Mouse (Mus musculus) neural tube, embryonic 12.5 days (tissue): ENCODE results near the gene Bcan. TPM values are rescaled to one million over a fixed set of nuclear protein-coding genes. Genes with fewer than 3 reads are reported as not detected.

Experiments used
- ATAC-seq: fragments of 200-750 bp; cut with Nextera tagmentation; 2 replicates; pipeline ENCODE4 v1.8.0; 2017; ENCODE audit warnings: low read depth, mild to moderate bottlenecking, moderate TSS enrichment, moderate library complexity; ENCODE audit not compliant: low FRiP score
- H3K27ac ChIP-seq: fragments of 300-500 bp; sonication (generic); 2 replicates; pipeline ENCODE4 v1.5.1; 2016
- H3K27me3 ChIP-seq: fragments of 300-500 bp; sonication (generic); replicated peaks from 2 replicates; pipeline ENCODE4 v1.6.1; 2016; ENCODE audit warnings: mild to moderate bottlenecking
- H3K36me3 ChIP-seq: fragments of 300-500 bp; sonication (generic); 2 replicates; pipeline ENCODE4 v1.6.1; 2016; ENCODE audit warnings: mild to moderate bottlenecking
- H3K4me1 ChIP-seq: fragments of 300-500 bp; sonication (generic); 2 replicates; pipeline ENCODE4 v1.6.1; 2016
- H3K4me2 ChIP-seq: fragments of 300-500 bp; sonication (generic); replicated peaks from 2 replicates; pipeline ENCODE4 v1.6.1; 2016; ENCODE audit warnings: mild to moderate bottlenecking
- H3K4me3 ChIP-seq: fragments of 300-500 bp; sonication (generic); 2 replicates; pipeline ENCODE4 v1.5.1; 2016
- H3K9ac ChIP-seq: fragments of 300-500 bp; sonication (generic); 2 replicates; pipeline ENCODE4 v1.6.1; 2016; ENCODE audit warnings: mild to moderate bottlenecking
- H3K9me3 ChIP-seq: fragments of 300-500 bp; sonication (generic); 2 replicates; pipeline ENCODE4 v1.6.1; 2016; ENCODE audit warnings: mild to moderate bottlenecking
- WGBS: fragments of 180-500 bp; shearing (Covaris S2); methylation state at CpG from one replicate; pipeline ENCODE4 v1.1.7; 2016; 5-methylcytosine and 5-hydroxymethylcytosine counted together
- polyA plus RNA-seq: library from polyadenylated mRNA; unstranded; fragments of >200 nt; fragmentation: Nextera tagmentation; extraction: Ambion mirVana; gene quantifications from 2 replicates; pipeline ENCODE4 v1.2.1, GENCODE M21; 2016

The Bcan gene
- polyA plus RNA-seq, 1 experiment from 2014 or later: 4.1 TPM

DNA sequence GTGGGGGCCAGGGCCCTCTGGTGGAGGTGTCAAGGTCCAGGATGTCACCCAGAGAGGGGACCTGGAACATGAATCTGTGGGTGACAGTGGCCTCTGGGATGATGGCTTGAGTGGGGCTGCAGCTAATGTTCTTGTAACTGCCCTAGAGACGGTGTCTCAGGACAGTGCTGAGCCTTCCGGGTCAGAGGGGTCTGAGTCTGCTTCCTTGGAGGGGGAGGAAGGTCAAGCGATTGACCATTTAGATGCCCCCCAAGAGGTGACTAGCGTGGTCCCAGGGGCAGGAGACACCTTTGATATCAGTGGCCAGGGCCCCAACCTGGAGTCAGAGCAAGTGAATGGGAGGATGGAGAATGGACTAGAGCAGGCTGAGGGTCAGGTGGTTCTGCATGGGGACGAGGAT lies 20.5 kb downstream of the Bcan start:
- no peak overlapping the region for H3K27ac ChIP-seq
- ATAC-seq: no peak
- H3K9ac ChIP-seq: no peak overlapping the region

DNA sequence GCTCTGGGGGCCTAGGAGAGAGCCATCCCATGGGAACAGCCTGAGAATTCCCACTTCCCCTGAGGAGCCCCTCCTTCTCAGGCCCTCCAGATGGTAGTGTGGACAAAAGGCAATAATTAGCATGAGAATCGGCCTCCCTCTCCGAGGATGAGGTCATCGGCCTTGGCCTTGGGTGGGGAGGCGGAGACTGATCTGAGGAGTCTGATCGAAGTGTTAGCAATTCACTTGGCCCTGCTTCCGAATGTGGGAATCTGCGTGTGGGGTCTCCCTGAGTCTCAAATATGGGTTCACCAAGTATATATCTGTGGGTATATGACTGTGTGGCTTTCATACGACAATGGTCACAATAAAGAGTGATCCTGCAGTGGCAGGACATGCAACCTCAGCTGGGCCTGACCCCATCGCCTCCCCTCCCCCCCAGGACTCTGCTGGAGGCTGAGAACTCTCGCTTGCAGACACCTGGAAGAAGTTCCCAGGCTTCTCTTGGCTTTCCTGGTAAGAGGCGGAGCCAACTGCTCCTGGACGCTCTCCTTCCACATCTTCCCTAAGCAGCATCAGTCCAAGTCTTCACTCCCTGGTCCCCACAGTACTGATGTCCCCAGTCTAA lies 25.5 kb downstream of the Bcan start:
- WGBS: 8% methylated on average over 12 of the region's 12 CpGs
- Histone ChIP-seq H3K4me1 (peaks cover 51% of the 10 kb centered on the region), H3K27ac (peak overlapping the region; percentile 75), H3K4me2 (peak overlapping the region; percentile 94), H3K9me3 (no peaks in the 10 kb centered on the region), H3K27me3 (no peaks in the 10 kb centered on the region), H3K4me3 (peak overlapping the region; percentile 78), H3K9ac (peak overlapping the region; percentile 92), H3K36me3 (peaks cover 40% of the 10 kb centered on the region)
- peak; percentile 67 for ATAC-seq

More for the DNA sequence above, 20.5 kb downstream of the Bcan start:
- 85% methylated on average over 5 of the region's 5 CpGs for WGBS
- H3K4me2 ChIP-seq: no peak overlapping the region
- no peaks in the 10 kb centered on the region for H3K27me3 ChIP-seq
- H3K36me3 ChIP-seq: peaks cover 42% of the 10 kb centered on the region
- no peaks in the 10 kb centered on the region for H3K9me3 ChIP-seq
- H3K4me1 ChIP-seq: peaks cover 44% of the 10 kb centered on the region
- no peak overlapping the region for H3K4me3 ChIP-seq

DNA sequence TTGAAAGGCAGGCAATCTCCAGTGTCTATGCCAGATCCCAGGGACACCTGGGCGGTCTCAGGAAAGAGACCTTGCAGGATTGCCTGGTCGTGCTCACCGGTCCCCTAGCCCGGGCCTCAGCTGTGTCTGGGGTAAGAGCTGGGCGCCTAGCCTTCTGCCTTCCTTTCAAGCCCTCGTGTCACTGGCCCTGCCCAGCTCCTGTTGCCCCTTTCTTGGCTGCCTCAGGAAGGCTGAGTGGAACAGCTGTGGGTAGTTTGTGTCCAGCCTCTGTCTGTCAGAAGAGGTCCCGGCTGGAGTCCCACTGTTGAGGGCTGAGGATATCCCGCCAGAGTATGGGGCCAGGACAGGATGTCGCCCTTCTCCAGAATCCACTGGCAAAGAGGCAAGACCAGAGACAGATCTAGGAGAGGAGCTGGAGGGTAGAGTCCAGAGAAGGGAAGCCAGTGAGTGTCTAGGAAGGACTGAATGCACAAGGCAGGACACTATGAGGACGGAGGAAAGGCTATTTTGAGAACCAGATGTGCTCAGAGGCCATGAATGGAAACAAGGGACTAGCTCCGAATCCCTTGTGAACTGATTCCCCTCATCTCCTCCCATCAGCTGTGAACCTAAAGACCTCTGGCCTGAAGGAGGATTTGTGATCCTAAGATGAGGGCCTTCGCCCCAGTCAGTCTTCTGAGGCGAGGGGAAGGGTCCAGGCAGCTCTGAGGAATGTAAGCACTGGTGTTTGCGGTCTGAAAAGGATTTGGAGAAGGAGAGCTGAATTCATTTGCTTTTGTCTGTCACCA lies 26.2 kb downstream of the Bcan start:
- peak overlapping the region; percentile 75 for H3K27ac ChIP-seq
- no peak; the same call in 1 of the 2 replicates for ATAC-seq
- peaks cover 34% of the 10 kb centered on the region for H3K36me3 ChIP-seq
- H3K4me2 ChIP-seq: peak overlapping the region; percentile 94
- 13% methylated on average over 14 of the region's 14 CpGs for WGBS
- no peaks in the 10 kb centered on the region for H3K27me3 ChIP-seq
- H3K9ac ChIP-seq: peak overlapping the region; percentile 92
- peak overlapping the region; percentile 78 for H3K4me3 ChIP-seq
- no peaks in the 10 kb centered on the region for H3K9me3 ChIP-seq
- H3K4me1 ChIP-seq: peaks cover 51% of the 10 kb centered on the region

DNA sequence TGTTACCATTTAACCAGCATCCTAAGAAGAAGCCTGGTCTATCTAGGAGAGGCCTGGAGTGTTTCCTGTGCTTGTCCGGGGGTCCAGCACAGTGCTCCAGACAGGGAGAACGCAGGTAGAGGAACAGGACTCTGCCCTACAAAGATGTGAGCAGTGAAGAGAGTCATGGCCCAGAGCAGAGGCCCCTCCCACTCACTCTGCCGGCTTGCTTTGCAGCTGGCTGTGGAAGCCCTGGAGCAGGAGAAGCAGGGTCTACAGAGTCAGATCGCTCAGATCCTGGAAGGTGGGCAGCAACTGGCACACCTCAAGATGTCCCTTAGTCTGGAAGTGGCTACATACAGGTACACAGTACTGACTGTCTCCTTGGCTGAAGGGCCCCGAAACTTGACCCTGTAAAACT lies 27.3 kb downstream of the Bcan start:
- Histone ChIP-seq H3K9ac (peak overlapping the region; percentile 92), H3K4me2 (peak overlapping the region; percentile 94), H3K36me3 (peaks cover 25% of the 10 kb centered on the region), H3K9me3 (no peaks in the 10 kb centered on the region), H3K4me3 (peak overlapping the region; percentile 78), H3K4me1 (peaks cover 51% of the 10 kb centered on the region), H3K27ac (peak overlapping the region; percentile 75), H3K27me3 (no peaks in the 10 kb centered on the region)
- no peak for ATAC-seq
- 17% methylated on average over 5 of the region's 5 CpGs for WGBS

DNA sequence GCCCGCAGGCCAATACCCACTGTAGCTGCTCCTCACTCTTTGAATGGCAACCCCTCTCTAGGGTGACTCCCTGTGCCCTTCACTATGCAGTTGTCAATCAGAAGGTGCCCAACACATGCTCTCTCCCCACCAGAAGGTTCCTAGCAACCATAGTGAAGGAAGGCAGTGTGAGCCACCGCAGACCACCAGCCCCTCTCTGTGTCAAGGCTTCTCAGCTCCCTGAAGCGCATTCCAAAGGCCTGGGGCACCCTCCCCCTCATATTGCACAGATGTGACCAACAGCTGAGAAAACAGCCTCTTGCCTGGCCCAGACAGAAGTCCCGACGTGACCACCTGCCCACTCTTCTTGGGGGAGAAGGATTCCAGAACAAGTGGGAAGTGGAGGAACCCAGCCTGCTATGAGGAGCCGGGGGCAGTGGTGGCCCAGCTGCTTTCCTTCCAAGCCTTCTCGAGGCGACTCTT lies 27.8 kb downstream of the Bcan start:
- Histone ChIP-seq H3K27me3 (no peaks in the 10 kb centered on the region), H3K9ac (peak overlapping the region; percentile 92), H3K36me3 (peaks cover 20% of the 10 kb centered on the region), H3K9me3 (no peaks in the 10 kb centered on the region), H3K27ac (peak overlapping the region; percentile 75; the same call in 1 of the 2 replicates), H3K4me2 (peak overlapping the region; percentile 94), H3K4me3 (peak overlapping the region; percentile 78), H3K4me1 (peaks cover 51% of the 10 kb centered on the region)
- peak; percentile 22 for ATAC-seq
- 0% methylated on average over 8 of the region's 8 CpGs for WGBS

DNA sequence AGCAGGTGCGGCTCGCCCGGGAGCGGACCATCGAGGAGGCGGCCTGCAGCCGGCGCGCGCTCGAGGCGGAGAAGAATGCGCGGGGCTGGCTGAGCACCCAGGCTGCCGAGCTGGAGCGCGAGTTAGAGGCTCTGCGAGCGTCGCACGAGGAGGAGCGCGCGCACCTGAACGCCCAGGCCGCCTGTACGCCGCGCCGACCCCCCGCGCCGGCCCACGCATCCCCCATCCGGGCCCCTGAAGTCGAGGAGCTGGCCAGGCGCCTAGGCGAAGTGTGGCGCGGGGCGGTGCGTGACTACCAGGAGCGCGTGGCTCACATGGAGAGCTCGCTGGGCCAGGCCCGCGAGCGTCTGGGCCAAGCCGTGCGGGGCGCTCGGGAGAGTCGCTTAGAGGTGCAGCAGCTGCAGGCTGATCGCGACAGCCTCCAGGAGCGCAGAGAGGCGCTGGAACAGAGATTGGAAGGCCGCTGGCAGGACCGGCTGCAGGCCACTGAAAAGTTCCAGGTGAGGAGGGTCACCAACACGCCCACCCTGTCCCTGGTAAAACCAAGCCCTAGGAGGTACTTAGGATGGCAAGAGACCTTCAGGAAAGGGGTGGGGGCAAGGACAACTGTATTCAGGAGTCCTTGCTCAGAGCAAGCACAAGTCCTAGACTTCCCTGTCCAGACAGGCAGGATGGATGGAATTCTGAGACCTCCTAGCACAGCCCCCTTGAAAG lies 28.4 kb downstream of the Bcan start:
- H3K4me3 ChIP-seq: peak overlapping the region; percentile 78
- H3K9ac ChIP-seq: peak overlapping the region; percentile 92
- peaks cover 14% of the 10 kb centered on the region for H3K36me3 ChIP-seq
- whole genome bisulfite sequencing: under 1% methylated on average over 60 of the region's 60 CpGs
- H3K27ac ChIP-seq: peak overlapping the region; percentile 75
- H3K9me3 ChIP-seq: no peaks in the 10 kb centered on the region
- H3K4me2 ChIP-seq: peak overlapping the region; percentile 94
- ATAC-seq: no peak; the same call in 1 of the 2 replicates
- no peaks in the 10 kb centered on the region for H3K27me3 ChIP-seq
- H3K4me1 ChIP-seq: peaks cover 51% of the 10 kb centered on the region

DNA sequence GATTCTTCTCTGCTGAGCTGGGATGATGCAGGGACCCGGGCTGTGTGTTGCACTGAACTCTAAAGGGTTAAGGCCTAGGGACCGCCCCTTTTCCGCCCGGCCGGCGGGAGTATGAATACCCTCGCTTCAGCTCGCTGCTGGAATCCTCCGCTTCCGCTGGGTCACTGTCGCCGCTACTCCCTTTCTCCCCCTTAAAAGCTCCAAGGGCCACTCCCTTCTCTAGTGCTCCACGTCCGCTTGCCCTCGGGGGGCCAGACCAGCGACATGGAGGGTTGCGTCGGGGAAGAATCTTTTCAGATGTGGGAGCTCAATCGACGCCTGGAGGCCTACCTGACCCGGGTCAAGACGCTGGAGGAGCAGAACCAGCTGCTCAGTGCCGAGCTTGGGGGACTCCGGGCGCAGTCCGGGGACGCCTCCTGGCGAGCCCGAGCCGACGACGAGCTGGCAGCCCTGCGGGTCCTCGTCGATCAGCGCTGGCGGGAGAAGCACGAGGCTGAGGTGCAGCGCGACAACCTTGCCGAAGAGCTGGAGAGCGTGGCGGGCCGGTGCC lies 29.0 kb downstream of the Bcan start, which contains the start of gene Nes:
Gene Nes (plus strand): TSS at position 140 of the 550 bp plus-strand sequence.
- peaks cover 51% of the 10 kb centered on the region for H3K4me1 ChIP-seq
- H3K4me3 ChIP-seq: peak within 1 kb of the TSS; percentile 78
- no peaks in the 10 kb centered on the region for H3K9me3 ChIP-seq
- peak within 1 kb of the TSS; percentile 75 for H3K27ac ChIP-seq
- no peaks in the 10 kb centered on the region for H3K27me3 ChIP-seq
- ATAC-seq: peak; percentile 57
- peak within 1 kb of the TSS; percentile 92 for H3K9ac ChIP-seq
- WGBS: under 1% methylated on average over 44 of the region's 44 CpGs
- peak within 1 kb of the TSS; percentile 94 for H3K4me2 ChIP-seq
- peaks cover 8% of the 10 kb centered on the region for H3K36me3 ChIP-seq

DNA sequence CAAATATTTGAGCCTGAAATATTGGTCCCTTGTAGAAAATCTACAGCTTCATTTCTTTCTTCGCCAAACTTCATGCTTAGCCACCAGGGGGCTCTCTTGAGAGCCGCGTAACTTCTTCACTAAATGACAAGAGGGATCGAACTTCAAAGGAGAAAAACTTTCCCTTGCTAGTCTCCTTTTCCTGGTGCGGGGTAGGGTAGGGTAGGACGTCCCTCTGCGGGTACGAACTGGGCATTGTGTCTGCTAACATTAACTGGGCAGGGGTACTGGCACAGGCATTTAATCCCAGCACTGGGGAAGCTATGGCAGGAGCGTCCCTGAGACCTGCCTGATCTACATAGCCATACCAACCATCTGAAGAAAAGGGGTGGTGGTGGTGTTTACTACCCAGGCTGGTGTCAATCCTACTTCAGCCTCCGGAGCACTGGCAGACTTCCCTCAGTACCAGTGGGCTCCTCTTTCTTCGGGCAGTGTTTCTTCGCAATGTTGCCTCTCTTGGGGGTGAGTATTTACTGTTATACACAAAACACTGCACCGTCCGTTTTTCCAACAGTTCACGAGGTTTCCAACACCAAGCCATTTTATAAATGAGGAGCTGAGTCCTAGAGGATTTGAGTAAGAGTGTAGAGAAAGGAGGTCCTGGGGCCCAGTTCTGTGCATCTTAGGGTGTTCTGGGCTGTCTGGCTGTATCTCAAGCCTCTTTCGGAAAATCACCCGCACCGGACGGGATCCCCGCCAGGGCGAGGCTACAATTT lies 29.7 kb downstream of the Bcan start:
- peaks cover 2% of the 10 kb centered on the region for H3K36me3 ChIP-seq
- under 1% methylated on average over 21 of the region's 21 CpGs for WGBS
- ATAC-seq: no peak
- H3K27ac ChIP-seq: no peak overlapping the region
- no peaks in the 10 kb centered on the region for H3K27me3 ChIP-seq
- H3K4me2 ChIP-seq: peak overlapping the region; percentile 94
- H3K4me3 ChIP-seq: peak overlapping the region; percentile 78
- no peaks in the 10 kb centered on the region for H3K9me3 ChIP-seq
- peaks cover 51% of the 10 kb centered on the region for H3K4me1 ChIP-seq
- H3K9ac ChIP-seq: 0 out of 2 replicates have a peak overlapping the region, but pooled peaks have one; percentile 92

DNA sequence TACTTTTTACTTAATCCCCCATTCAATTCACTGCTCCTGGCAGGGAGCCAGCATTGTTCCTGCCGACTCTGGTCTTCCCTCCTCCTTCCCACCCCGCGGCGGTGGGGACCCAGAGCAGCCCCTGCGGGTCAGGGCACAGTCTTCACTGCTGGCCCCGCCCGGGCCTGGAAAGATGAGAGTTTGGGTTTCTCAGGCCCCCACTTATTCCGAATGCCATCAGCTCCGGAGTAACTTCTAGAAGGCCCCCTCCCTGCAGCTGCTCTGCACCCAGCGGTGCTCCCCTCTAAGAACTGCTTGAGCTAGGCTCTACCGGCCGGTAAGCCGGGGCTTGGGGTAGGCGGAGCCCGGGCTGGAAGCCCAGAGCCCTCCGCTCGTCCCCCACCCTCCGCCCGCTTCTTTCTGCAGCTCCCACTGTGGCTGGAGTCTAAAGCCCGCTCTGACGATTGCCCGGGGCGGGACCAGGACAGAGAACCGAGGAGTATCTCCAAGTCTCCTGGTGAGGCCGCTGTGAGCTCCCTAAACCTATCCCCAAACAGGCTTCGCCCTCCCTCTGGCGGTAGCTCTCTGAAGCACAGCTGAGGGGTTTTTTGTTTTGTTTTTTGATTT lies 39.3 kb downstream of the Bcan start:
- H3K36me3 ChIP-seq: no peaks in the 10 kb centered on the region
- under 1% methylated on average over 27 of the region's 27 CpGs for WGBS
- peak overlapping the region; percentile 72 for H3K4me2 ChIP-seq

DNA sequence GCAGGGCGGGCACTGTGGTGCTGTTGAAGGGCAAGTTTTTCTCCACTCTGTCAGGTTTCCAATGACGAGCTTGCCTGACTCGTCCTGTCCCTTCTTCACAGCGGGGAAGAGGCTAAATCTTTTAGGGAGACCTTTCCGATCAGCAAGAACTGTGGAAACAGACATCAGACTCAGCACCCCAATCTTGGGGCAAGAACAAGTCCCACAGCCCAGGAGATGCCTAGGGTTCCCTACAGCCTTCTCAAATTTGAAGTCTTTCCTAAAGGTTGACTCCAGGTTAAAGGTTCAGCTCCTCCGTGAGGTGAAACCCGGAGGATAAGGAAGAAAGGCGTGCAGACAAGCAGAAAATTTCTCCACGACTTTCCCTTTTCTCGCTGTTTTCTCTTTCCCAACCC lies 39.8 kb downstream of the Bcan start:
- peaks cover 29% of the 10 kb centered on the region for H3K4me1 ChIP-seq
- no peaks in the 10 kb centered on the region for H3K27me3 ChIP-seq
- peak overlapping the region; percentile 41 for H3K4me3 ChIP-seq
- peak overlapping the region; percentile 70 for H3K9ac ChIP-seq
- no peaks in the 10 kb centered on the region for H3K36me3 ChIP-seq
- ATAC-seq: 0 out of 2 replicates have a peak, but pooled peaks have one; percentile 10
- H3K9me3 ChIP-seq: no peaks in the 10 kb centered on the region
- 5% methylated on average over 10 of the region's 10 CpGs for WGBS
- peak overlapping the region; percentile 92 for H3K27ac ChIP-seq
- H3K4me2 ChIP-seq: peak overlapping the region; percentile 72

More for the DNA sequence above, 39.3 kb downstream of the Bcan start:
- Histone ChIP-seq H3K27ac (peak overlapping the region; percentile 92), H3K4me3 (peak overlapping the region; percentile 41), H3K27me3 (no peaks in the 10 kb centered on the region), H3K9ac (peak overlapping the region; percentile 70), H3K4me1 (peaks cover 29% of the 10 kb centered on the region), H3K9me3 (no peaks in the 10 kb centered on the region)
- ATAC-seq: peak; percentile 98

DNA sequence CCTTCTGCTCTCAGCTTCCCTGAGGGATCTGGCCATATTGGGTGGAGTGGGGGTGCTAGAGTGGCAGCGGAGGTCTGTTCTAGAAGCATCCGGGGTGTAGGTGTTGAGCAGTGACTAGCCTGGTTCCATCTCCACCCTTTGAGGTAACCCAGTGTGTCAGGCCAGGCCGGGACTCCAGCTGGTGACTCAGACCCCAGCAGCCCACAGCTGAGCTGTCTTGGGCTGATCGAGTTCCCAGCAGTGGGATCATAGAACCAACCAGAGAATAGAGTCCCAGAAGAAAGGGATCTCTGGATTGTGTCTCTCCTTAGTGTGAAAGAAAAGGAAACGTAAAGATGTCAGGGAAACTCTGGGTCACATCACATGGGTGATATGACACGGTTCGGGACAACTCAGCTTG lies 40.7 kb downstream of the Bcan start:
- peaks cover 29% of the 10 kb centered on the region for H3K4me1 ChIP-seq
- no peaks in the 10 kb centered on the region for H3K9me3 ChIP-seq
- peak overlapping the region; percentile 92; the same call in 1 of the 2 replicates for H3K27ac ChIP-seq
- H3K4me3 ChIP-seq: no peak overlapping the region
- no peak overlapping the region for H3K9ac ChIP-seq
- no peak for ATAC-seq
- H3K4me2 ChIP-seq: no peak overlapping the region
- H3K36me3 ChIP-seq: no peaks in the 10 kb centered on the region
- no peaks in the 10 kb centered on the region for H3K27me3 ChIP-seq
- WGBS: 34% methylated on average over 7 of the region's 7 CpGs
